Mouse (Mus musculus): Measurements from ENCODE around the gene Pitpnc1.

- TF ChIP-seq CTCF (IDR thresholded peaks at IDR 0.05; ENCODE audit: low read depth) (no peak), EP300 (IDR thresholded peaks at IDR 0.05; ENCODE audit: low read depth) (no peak)
Observed at GRCm38 (mm10) chr11:107325739-107326725, 144.5 kb downstream of the Pitpnc1 start.
